Mouse (Mus musculus) frontal cortex, postnatal 25 days (tissue): ENCODE results near the gene Cd2.

Experiments used
- DNase-seq, 2 experiments: peaks; one replicate each; pipeline ENCODE4 v3.0.0; 2022; ENCODE audit warnings: low spot score in 2 of 2

Gene Cd2

GRCm38 (mm10) chr3:101228868-101229550, 58.7 kb downstream of the Cd2 start:
- DNase-seq, result no peak

GRCm38 (mm10) chr3:101228066-101228465, 59.7 kb downstream of the Cd2 start:
- DNase-seq, result no peak
